Mouse (Mus musculus) hindbrain, embryonic 11.5 days (tissue): ENCODE measurements at regions not wholly inside any gene's neighbourhood (a gene's known extent, or its start where the extent isn't known, plus 50 kb on each side); places are given as distances from the start of the nearest gene placed in this dataset.
"Not testable (repeated sequence)": the region's sequence is repeated elsewhere in the genome, so short reads cannot be mapped to it uniquely, and the experiment has no call there.

ENCODE experiments used
- ATAC-seq: fragments of 200-750 bp; cut with Nextera tagmentation; 2 replicates; pipeline ENCODE4 v1.8.0; 2017; ENCODE audit warnings: mild to moderate bottlenecking, moderate TSS enrichment, moderate library complexity; ENCODE audit not compliant: low FRiP score
- DNase-seq: peaks from one replicate; pipeline ENCODE4 v3.0.0-alpha.2; 2015; ENCODE audit warnings: low spot score
- H3K27ac ChIP-seq: fragments of 300-500 bp; sonication (generic); 2 replicates; pipeline ENCODE4 v1.5.1; 2014; ENCODE audit warnings: mild to moderate bottlenecking, low read depth, low read length
- H3K27me3 ChIP-seq: fragments of 300-500 bp; sonication (generic); 2 replicates; pipeline ENCODE4 v1.6.1; 2014; ENCODE audit warnings: mild to moderate bottlenecking, low read length, moderate library complexity, mixed read lengths; ENCODE audit not compliant: control insufficient read depth, insufficient read depth
- H3K36me3 ChIP-seq: fragments of 300-500 bp; sonication (generic); 2 replicates; pipeline ENCODE4 v1.6.1; 2014; ENCODE audit warnings: mild to moderate bottlenecking, low read length, moderate library complexity, mixed read lengths; ENCODE audit not compliant: control insufficient read depth, insufficient read depth
- H3K4me1 ChIP-seq: fragments of 300-500 bp; sonication (generic); replicated peaks from 2 replicates; pipeline ENCODE4 v1.6.1; 2014; ENCODE audit warnings: low read length, mixed read lengths; ENCODE audit not compliant: control insufficient read depth, insufficient read depth
- H3K4me2 ChIP-seq: fragments of 300-500 bp; sonication (generic); replicated peaks from 2 replicates; pipeline ENCODE4 v1.6.1; 2014; ENCODE audit warnings: mild to moderate bottlenecking, low read depth, low read length
- H3K4me3 ChIP-seq: fragments of 300-500 bp; sonication (generic); 2 replicates; pipeline ENCODE4 v1.5.1; 2014; ENCODE audit warnings: low read depth, low read length
- H3K9ac ChIP-seq: fragments of 300-500 bp; sonication (generic); 2 replicates; pipeline ENCODE4 v1.6.1; 2014; ENCODE audit warnings: low read depth, low read length
- H3K9me3 ChIP-seq: fragments of 300-500 bp; sonication (generic); 2 replicates; pipeline ENCODE4 v1.6.1; 2016; ENCODE audit warnings: low read length; ENCODE audit not compliant: control insufficient read depth
- WGBS: fragments of 180-500 bp; shearing (Covaris S2); extraction: QIAGEN DNeasy Blood & Tissue Kit; methylation state at CpG from one replicate; pipeline ENCODE4 v1.1.7; 2014; 5-methylcytosine and 5-hydroxymethylcytosine counted together

- WGBS = 79% methylated on average over 2 of the region's 3 CpGs
- not testable (repeated sequence) for H3K9ac ChIP-seq, H3K4me2 ChIP-seq, H3K4me1 ChIP-seq, H3K27ac ChIP-seq, H3K9me3 ChIP-seq, DNase-seq, H3K27me3 ChIP-seq, H3K4me3 ChIP-seq, H3K36me3 ChIP-seq
- ATAC-seq = peak; percentile 94
Observed at GRCm38 (mm10) chr16:3114473-3115335, 476.1 kb upstream of the Olfr161 start.

DNA sequence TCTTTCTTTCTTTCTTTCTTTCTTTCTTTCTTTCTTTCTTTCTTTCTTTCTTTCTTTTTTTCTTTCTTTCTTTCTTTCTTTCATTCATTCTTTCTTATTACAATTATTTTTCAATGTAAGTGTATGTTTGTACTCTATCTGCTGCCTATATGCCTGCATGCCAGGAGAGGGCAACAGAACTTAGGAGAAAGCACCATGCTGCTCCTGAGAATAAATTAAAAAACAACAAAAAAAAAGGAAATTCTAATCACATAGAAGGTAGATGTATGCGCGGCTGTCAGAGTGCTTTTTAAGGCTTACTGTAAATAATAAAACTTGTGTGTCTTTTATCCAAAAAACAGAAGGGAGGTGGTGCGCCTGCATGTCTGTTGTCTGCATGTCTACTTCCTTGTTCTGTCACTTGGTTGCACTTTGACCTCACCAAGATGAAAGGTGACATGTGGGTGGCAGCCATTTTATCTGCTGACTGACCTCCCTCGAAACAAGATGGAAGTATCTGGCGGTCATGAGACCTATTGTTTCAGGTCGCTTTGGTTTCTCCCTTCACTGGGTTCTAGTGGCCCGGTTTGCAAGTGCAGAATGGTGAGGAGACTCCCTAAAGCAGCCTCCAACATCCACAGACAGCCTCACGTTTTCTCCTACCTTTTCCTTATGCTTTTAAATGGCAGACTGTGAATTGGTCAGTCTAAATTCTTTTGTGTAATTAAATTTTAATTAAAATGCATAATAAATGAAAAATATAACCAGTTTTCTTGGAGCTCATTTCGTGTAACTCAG lies 475.3 kb upstream of the Olfr161 start:
- ATAC-seq (peak; percentile 88), DNase-seq (peak; percentile 6)
- not testable (repeated sequence) for H3K27ac ChIP-seq, H3K36me3 ChIP-seq, H3K27me3 ChIP-seq, H3K4me3 ChIP-seq, H3K4me1 ChIP-seq, H3K4me2 ChIP-seq, H3K9ac ChIP-seq, H3K9me3 ChIP-seq
- 80% methylated on average over 8 of the region's 9 CpGs for WGBS

GRCm38 (mm10) chr16:3116113-3116511 lies 474.7 kb upstream of the Olfr161 start:
- not testable (repeated sequence) for H3K27me3 ChIP-seq, DNase-seq, H3K9me3 ChIP-seq, H3K36me3 ChIP-seq, H3K9ac ChIP-seq, H3K4me3 ChIP-seq, H3K4me1 ChIP-seq, H3K27ac ChIP-seq, H3K4me2 ChIP-seq
- ATAC-seq = 0 out of 2 replicates have a peak, but pooled peaks have one; percentile 47
- WGBS = 86% methylated on average over 2 of the region's 3 CpGs

DNA sequence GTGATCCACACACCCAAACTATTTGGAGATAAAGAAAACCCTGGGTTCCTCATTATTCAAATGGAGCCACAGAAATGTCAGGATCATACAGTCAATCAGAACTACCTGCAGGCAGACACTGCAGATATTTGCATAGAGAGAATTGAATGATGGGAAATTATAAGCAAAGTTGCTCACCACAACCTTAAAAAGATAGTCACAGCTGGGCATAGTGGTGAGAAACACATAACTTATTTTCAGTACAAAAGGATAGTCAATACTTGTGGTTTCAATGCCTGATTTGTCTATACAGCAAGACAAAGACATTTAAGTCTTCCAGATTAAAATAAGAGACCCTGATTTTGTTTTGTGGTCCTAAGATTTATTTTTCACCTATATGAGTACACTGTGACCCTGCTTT lies 469.6 kb upstream of the Olfr161 start:
- H3K4me1 ChIP-seq, H3K4me3 ChIP-seq, H3K36me3 ChIP-seq, H3K4me2 ChIP-seq, H3K27me3 ChIP-seq, ATAC-seq, H3K9ac ChIP-seq, H3K27ac ChIP-seq, DNase-seq, H3K9me3 ChIP-seq: not testable (repeated sequence)

DNA sequence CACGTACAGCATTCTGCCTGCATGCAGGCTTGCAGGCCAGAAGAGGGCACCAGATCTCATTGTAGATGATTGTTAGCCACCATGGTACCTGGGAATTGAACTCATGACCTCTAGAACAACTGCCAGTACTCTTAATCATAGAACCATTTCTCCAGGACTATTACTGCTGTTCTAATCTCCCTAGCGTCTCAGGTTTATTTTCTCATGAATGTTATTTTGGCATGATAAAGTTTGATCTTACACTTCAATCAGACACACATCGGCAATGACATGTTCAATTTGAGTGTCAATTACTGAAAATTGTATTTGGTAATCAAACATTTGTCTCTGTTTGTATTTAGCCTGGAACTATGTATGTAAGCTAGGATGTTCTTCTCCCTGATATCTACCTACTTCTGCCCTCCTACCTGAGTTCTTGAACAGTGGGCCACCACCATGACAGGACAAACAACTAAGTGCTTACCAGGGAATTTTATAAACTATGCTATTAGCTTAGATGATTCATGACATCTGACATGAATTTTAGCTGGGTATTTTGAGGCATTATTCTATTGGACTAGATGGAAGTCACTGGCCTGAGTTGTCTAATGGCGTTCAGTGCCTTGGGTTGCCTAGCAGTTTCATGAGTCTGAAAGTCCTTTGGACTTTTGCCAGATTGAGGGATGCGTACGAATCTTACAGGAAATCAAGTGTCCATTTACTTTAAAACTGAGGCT lies 468.5 kb upstream of the Olfr161 start:
- H3K9ac ChIP-seq, H3K9me3 ChIP-seq, H3K4me3 ChIP-seq, H3K27ac ChIP-seq, DNase-seq, H3K4me2 ChIP-seq, H3K36me3 ChIP-seq, H3K27me3 ChIP-seq, ATAC-seq, H3K4me1 ChIP-seq: not testable (repeated sequence)
- 51% methylated on average over 4 of the region's 6 CpGs for WGBS

GRCm38 (mm10) chr16:3122861-3123477 lies 467.9 kb upstream of the Olfr161 start:
- H3K4me3 ChIP-seq, DNase-seq, H3K36me3 ChIP-seq, H3K9ac ChIP-seq, H3K9me3 ChIP-seq, H3K27me3 ChIP-seq, H3K27ac ChIP-seq, H3K4me2 ChIP-seq, H3K4me1 ChIP-seq: not testable (repeated sequence)
- 69% methylated on average over 8 of the region's 8 CpGs for WGBS
- peak; percentile 66; the same call in 1 of the 2 replicates for ATAC-seq

DNA sequence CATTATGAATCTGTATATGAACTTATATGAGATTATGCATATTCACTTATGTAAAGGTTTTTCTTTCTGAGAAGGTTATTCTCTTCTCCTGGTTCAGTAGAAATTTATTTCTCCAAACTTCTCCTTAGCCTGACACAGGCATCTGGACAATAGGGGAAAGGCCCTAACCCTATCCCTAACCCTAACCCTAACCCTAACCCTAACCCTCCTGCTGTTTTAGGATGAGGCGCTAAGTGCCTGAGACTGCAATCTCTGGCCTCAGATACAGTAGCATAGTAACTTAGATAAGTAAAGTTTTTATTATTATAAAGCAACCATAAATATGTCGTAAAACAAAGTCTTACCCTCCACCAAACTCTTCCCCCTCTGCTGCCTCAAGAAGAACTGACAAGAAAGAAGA lies 463.5 kb upstream of the Olfr161 start:
- DNase-seq, H3K27ac ChIP-seq, H3K36me3 ChIP-seq, H3K9ac ChIP-seq, H3K4me2 ChIP-seq, H3K9me3 ChIP-seq, H3K4me3 ChIP-seq, H3K4me1 ChIP-seq, H3K27me3 ChIP-seq: not testable (repeated sequence)
- WGBS = 45% methylated on average over 2 of the region's 2 CpGs
- ATAC-seq = peak; percentile 62
